Mouse (Mus musculus): ENCODE results near the gene Dab1. TPM values are rescaled to one million over a fixed set of nuclear protein-coding genes. Genes with fewer than 3 reads are reported as not detected.

The Dab1 gene
- 1.5 TPM in 1 of 2 replicates, not detected in the other for polyA plus RNA-seq (2011; ENCODE audit: insufficient read depth, insufficient read length, low replicate concordance, missing spikeins)

- H3K27ac ChIP-seq (ENCODE audit: control insufficient read depth, insufficient read depth, low read depth, low read length, poor library complexity): no peak within 1 kb of the TSS
- 2% methylated on average over 41 of the region's 41 CpGs for WGBS
- H3K4me3 ChIP-seq (replicated peaks; ENCODE audit: control insufficient read depth, low read depth, low read length): no peak within 1 kb of the TSS
- H3K4me1 ChIP-seq (ENCODE audit: control insufficient read depth, insufficient read depth, low read length): no peaks in the 10 kb centered on the region
- TF ChIP-seq CTCF (IDR thresholded peaks at IDR 0.05; ENCODE audit: control insufficient read depth, insufficient read depth, low read length): no peak
- no peak for TF ChIP-seq POLR2A (IDR thresholded peaks at IDR 0.05; ENCODE audit: borderline replicate concordance, control insufficient read depth, low read depth, low read length)
These were observed at the start of gene Dab1 for GRCm38 (mm10) chr4:103619321-103619945. TSS of gene Dab1 (plus strand) at chr4:103619359.

DNA sequence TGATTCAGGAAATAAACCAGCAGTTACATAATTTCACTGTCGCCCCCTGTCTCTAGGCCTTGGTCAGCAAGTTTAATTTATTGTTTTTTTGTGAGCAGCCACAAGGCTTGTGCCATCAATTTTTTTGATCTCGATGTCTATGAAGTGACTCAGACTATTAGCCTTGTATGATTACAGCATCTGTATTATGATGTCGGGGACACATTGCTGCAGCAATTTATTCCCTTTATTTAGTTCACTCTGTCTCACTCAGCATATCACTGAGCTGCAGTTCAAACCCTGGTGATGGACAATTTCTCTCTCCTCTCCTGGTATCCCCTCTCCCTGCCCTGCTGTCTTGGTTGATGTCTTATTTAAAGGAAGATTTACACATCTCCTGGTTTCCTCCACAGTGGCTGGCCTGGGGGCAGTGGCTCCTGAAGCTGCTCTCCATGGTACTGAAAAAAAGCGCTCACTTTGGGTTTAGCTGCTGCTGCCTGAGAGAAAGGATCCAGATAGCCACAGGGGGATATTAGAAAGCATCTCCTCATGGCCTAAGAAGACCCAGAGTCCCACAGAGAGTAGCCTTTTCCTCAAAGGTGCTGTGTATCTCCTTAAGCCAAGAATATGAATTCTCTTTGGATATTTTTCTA, 47.3 kb upstream of the Dab1 start:
- Histone ChIP-seq H3K4me3 (replicated peaks; ENCODE audit: control insufficient read depth, low read depth, low read length) (no peak overlapping the region), H3K27ac (ENCODE audit: control insufficient read depth, insufficient read depth, low read depth, low read length, poor library complexity) (no peak overlapping the region), H3K4me1 (ENCODE audit: control insufficient read depth, insufficient read depth, low read length) (no peaks in the 10 kb centered on the region)
- no peak for TF ChIP-seq POLR2A (IDR thresholded peaks at IDR 0.05; ENCODE audit: borderline replicate concordance, control insufficient read depth, low read depth, low read length)
- TF ChIP-seq CTCF (IDR thresholded peaks at IDR 0.05; ENCODE audit: control insufficient read depth, insufficient read depth, low read length): no peak
- 58% methylated on average over 4 of the region's 4 CpGs for WGBS

- WGBS: 76% methylated on average over 2 of the region's 2 CpGs
- no peak overlapping the region for H3K27ac ChIP-seq (ENCODE audit: control insufficient read depth, insufficient read depth, low read depth, low read length, poor library complexity)
These were observed 43.6 kb upstream of the Dab1 start for GRCm38 (mm10) chr4:103575556-103575955.

GRCm38 (mm10) chr4:103576305-103576704, 42.9 kb upstream of the Dab1 start:
- WGBS: 67% methylated on average over 6 of the region's 6 CpGs
- no peak for TF ChIP-seq CTCF (IDR thresholded peaks at IDR 0.05; ENCODE audit: control insufficient read depth, insufficient read depth, low read length)
- no peak for TF ChIP-seq POLR2A (IDR thresholded peaks at IDR 0.05; ENCODE audit: borderline replicate concordance, control insufficient read depth, low read depth, low read length)
- Histone ChIP-seq H3K4me1 (ENCODE audit: control insufficient read depth, insufficient read depth, low read length) (no peaks in the 10 kb centered on the region), H3K27ac (ENCODE audit: control insufficient read depth, insufficient read depth, low read depth, low read length, poor library complexity) (no peak overlapping the region), H3K4me3 (replicated peaks; ENCODE audit: control insufficient read depth, low read depth, low read length) (no peak overlapping the region)

More at GRCm38 (mm10) chr4:103575556-103575955, 43.6 kb upstream of the Dab1 start:
- Histone ChIP-seq H3K4me1 (ENCODE audit: control insufficient read depth, insufficient read depth, low read length) (no peaks in the 10 kb centered on the region), H3K4me3 (replicated peaks; ENCODE audit: control insufficient read depth, low read depth, low read length) (no peak overlapping the region)
- TF ChIP-seq POLR2A (IDR thresholded peaks at IDR 0.05; ENCODE audit: borderline replicate concordance, control insufficient read depth, low read depth, low read length): no peak
- no peak for TF ChIP-seq CTCF (IDR thresholded peaks at IDR 0.05; ENCODE audit: control insufficient read depth, insufficient read depth, low read length)

GRCm38 (mm10) chr4:103577111-103577815, 41.9 kb upstream of the Dab1 start:
- TF ChIP-seq CTCF (IDR thresholded peaks at IDR 0.05; ENCODE audit: control insufficient read depth, insufficient read depth, low read length): no peak
- TF ChIP-seq POLR2A (IDR thresholded peaks at IDR 0.05; ENCODE audit: borderline replicate concordance, control insufficient read depth, low read depth, low read length): no peak
- no peak overlapping the region for H3K4me3 ChIP-seq (replicated peaks; ENCODE audit: control insufficient read depth, low read depth, low read length)
- no peaks in the 10 kb centered on the region for H3K4me1 ChIP-seq (ENCODE audit: control insufficient read depth, insufficient read depth, low read length)
- no peak overlapping the region for H3K27ac ChIP-seq (ENCODE audit: control insufficient read depth, insufficient read depth, low read depth, low read length, poor library complexity)
- 65% methylated on average over 4 of the region's 4 CpGs for WGBS

- no peaks in the 10 kb centered on the region for H3K4me1 ChIP-seq (ENCODE audit: control insufficient read depth, insufficient read depth, low read length)
- H3K27ac ChIP-seq (ENCODE audit: control insufficient read depth, insufficient read depth, low read depth, low read length, poor library complexity): no peak overlapping the region
- H3K4me3 ChIP-seq (replicated peaks; ENCODE audit: control insufficient read depth, low read depth, low read length): no peak overlapping the region
- no peak for TF ChIP-seq POLR2A (IDR thresholded peaks at IDR 0.05; ENCODE audit: borderline replicate concordance, control insufficient read depth, low read depth, low read length)
- TF ChIP-seq CTCF (IDR thresholded peaks at IDR 0.05; ENCODE audit: control insufficient read depth, insufficient read depth, low read length): no peak
- 85% methylated on average over 7 of the region's 7 CpGs for WGBS
These were observed 41.3 kb upstream of the Dab1 start for GRCm38 (mm10) chr4:103577821-103578220.

DNA sequence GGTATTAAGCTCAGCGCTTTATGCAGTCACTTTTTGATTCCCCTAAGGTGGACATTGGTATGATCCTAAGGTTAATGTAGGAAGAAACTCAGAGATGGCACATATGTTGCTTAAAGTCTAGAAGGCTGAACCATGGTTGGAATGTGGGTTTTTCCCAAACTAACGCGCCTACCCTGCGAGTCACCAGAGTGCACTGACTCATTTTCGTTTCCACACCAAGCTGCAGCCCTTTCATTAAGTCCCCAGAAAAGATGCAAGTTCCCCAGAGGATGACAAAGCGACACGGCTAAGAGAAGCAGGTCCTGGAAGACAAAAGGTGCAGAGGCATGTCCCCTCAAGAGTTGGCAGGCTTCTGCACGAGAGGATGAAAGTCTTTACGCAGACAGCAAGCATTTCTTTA, 39.1 kb upstream of the Dab1 start:
- 79% methylated on average over 9 of the region's 9 CpGs for WGBS
- H3K27ac ChIP-seq (ENCODE audit: control insufficient read depth, insufficient read depth, low read depth, low read length, poor library complexity): no peak overlapping the region
- H3K4me3 ChIP-seq (replicated peaks; ENCODE audit: control insufficient read depth, low read depth, low read length): no peak overlapping the region
- no peaks in the 10 kb centered on the region for H3K4me1 ChIP-seq (ENCODE audit: control insufficient read depth, insufficient read depth, low read length)
- no peak for TF ChIP-seq POLR2A (IDR thresholded peaks at IDR 0.05; ENCODE audit: borderline replicate concordance, control insufficient read depth, low read depth, low read length)
- no peak for TF ChIP-seq CTCF (IDR thresholded peaks at IDR 0.05; ENCODE audit: control insufficient read depth, insufficient read depth, low read length)

GRCm38 (mm10) chr4:103615011-103615410, 4.1 kb upstream of the Dab1 start:
- 83% methylated on average over 3 of the region's 3 CpGs for WGBS
- no peak overlapping the region for H3K27ac ChIP-seq (ENCODE audit: control insufficient read depth, insufficient read depth, low read depth, low read length, poor library complexity)
- no peaks in the 10 kb centered on the region for H3K4me1 ChIP-seq (ENCODE audit: control insufficient read depth, insufficient read depth, low read length)
- TF ChIP-seq CTCF (IDR thresholded peaks at IDR 0.05; ENCODE audit: control insufficient read depth, insufficient read depth, low read length) (no peak), POLR2A (IDR thresholded peaks at IDR 0.05; ENCODE audit: borderline replicate concordance, control insufficient read depth, low read depth, low read length) (no peak)
- no peak overlapping the region for H3K4me3 ChIP-seq (replicated peaks; ENCODE audit: control insufficient read depth, low read depth, low read length)
